Mouse (Mus musculus) heart, embryonic 15.5 days (tissue): ENCODE results near the gene Kif1b. TPM values are rescaled to one million over a fixed set of nuclear protein-coding genes. Genes with fewer than 3 reads are reported as not detected.

ENCODE experiments used
- ATAC-seq: fragments of 200-750 bp; cut with Nextera tagmentation; replicated peaks from 2 replicates; pipeline ENCODE4 v1.8.0; 2017; ENCODE audit warnings: low read depth, moderate TSS enrichment; ENCODE audit not compliant: insufficient number of reproducible peaks, insufficient read depth, low FRiP score
- H3K27ac ChIP-seq: fragments of 300-500 bp; sonication (generic); 2 replicates; pipeline ENCODE4 v1.5.1; 2015; ENCODE audit warnings: mild to moderate bottlenecking, inconsistent platforms
- H3K27me3 ChIP-seq: fragments of 300-500 bp; sonication (generic); 2 replicates; pipeline ENCODE4 v1.6.1; 2015; ENCODE audit warnings: inconsistent platforms
- H3K36me3 ChIP-seq: fragments of 300-500 bp; sonication (generic); 2 replicates; pipeline ENCODE4 v1.6.1; 2015; ENCODE audit warnings: mild to moderate bottlenecking, inconsistent platforms
- H3K4me1 ChIP-seq: fragments of 300-500 bp; sonication (generic); replicated peaks from 2 replicates; pipeline ENCODE4 v1.6.1; 2015; ENCODE audit warnings: inconsistent platforms
- H3K4me2 ChIP-seq: fragments of 300-500 bp; sonication (generic); 2 replicates; pipeline ENCODE4 v1.6.1; 2015; ENCODE audit warnings: inconsistent platforms, mild to moderate bottlenecking, moderate library complexity
- H3K4me3 ChIP-seq: fragments of 300-500 bp; sonication (generic); 2 replicates; pipeline ENCODE4 v1.5.1; 2015; ENCODE audit warnings: mild to moderate bottlenecking, inconsistent platforms
- H3K9ac ChIP-seq: fragments of 300-500 bp; sonication (generic); 2 replicates; pipeline ENCODE4 v1.6.1; 2015; ENCODE audit warnings: mild to moderate bottlenecking, inconsistent platforms
- H3K9me3 ChIP-seq: fragments of 300-500 bp; sonication (generic); replicated peaks from 2 replicates; pipeline ENCODE4 v1.6.1; 2016; ENCODE audit warnings: inconsistent platforms
- WGBS: fragments of 180-500 bp; shearing (Covaris S2); methylation state at CpG from one replicate; pipeline ENCODE4 v1.1.7; 2015; ENCODE audit warnings: mixed read lengths; 5-methylcytosine and 5-hydroxymethylcytosine counted together
- polyA plus RNA-seq: library from polyadenylated mRNA; unstranded; fragments of >200 nt; fragmentation: Nextera tagmentation; extraction: Ambion mirVana; gene quantifications from 2 replicates; pipeline ENCODE4 v1.2.1, GENCODE M21; 2015

Gene Kif1b
- polyA plus RNA-seq, 1 experiment from 2014 or later, result 42.8 TPM

DNA sequence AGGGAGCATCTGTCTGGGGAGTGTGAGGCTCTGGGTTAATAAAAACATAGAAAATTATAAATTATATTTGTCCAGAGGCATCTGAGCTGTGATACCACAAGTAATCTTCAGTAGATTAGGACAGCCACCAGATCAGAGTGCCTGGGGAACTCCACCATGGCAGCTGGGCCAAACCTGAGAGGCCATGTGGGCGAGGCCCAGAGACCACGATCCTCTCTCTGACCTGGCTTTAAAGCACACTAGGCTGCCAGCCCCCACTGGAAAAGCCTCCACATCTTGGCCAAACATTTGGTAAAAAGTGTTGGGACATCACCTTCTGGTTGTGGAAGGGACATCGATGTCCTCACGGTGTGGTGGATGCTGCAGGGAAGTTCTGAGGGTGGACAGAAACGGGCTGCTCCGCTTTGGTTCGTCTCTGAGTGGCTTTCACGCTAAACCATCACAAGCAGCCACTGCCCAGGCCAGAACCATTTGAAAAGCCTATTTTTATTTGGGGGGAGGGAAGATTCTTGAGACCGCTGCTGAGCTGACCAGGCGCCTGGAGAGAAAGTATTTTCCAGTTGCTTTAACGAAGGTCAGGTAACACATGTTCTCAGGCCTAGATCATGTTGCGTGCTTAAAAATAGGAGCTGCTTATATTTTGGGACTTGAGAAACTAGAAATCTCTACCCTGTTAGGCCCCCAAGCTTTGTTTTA is 6.2 kb upstream of the Kif1b start:
- Histone ChIP-seq H3K4me3 (no peak overlapping the region), H3K27ac (no peak overlapping the region), H3K4me2 (no peak overlapping the region), H3K27me3 (no peaks in the 10 kb centered on the region), H3K4me1 (peaks cover 6% of the 10 kb centered on the region), H3K9me3 (no peaks in the 10 kb centered on the region), H3K36me3 (no peaks in the 10 kb centered on the region), H3K9ac (no peak overlapping the region)
- WGBS, result 68% methylated on average over 12 of the region's 12 CpGs
- ATAC-seq, result no peak

DNA sequence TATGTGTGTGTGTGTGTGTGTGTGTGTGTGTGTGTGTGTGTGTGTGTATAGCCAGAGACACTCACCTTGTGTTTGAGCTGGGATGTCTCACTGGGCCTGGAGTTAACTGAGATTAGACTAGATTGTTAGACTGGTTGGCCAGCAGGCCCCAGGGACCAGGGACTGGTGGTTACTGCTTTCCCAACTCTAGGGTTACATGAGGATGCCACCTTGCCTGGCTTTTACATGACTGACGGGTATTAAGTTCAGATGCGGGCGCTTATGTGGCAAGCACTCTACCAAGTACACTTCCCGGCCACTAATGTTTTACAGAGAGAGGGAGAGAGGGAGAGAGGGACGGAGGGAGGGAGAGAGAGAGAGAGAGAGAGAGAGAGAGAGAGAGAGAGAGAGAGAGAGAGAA is 4.5 kb upstream of the Kif1b start:
- ATAC-seq, result no peak
- 85% methylated on average over 5 of the region's 5 CpGs for WGBS
- no peak overlapping the region for H3K27ac ChIP-seq
- no peak overlapping the region for H3K9ac ChIP-seq
- no peaks in the 10 kb centered on the region for H3K9me3 ChIP-seq
- H3K4me2 ChIP-seq, result no peak overlapping the region
- H3K36me3 ChIP-seq, result no peaks in the 10 kb centered on the region
- H3K27me3 ChIP-seq, result no peaks in the 10 kb centered on the region
- no peak overlapping the region for H3K4me3 ChIP-seq
- H3K4me1 ChIP-seq, result peaks cover 8% of the 10 kb centered on the region

DNA sequence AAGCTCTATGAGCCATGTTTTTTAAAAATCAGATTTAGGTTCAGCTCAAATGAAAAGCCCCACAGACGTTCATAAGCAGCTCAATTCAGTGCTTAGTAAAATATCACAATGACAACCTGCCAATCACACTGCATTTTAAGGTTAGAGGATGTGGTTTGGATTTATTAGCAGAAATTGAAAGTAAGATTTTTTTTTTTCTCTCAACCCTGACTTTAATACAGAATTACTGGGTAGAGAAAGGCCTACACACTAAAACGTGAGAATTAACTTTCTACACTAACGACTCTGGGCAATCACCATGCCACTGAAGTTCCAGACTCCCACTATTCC is 963 bp upstream of the Kif1b start:
- Histone ChIP-seq H3K27me3 (no peaks in the 10 kb centered on the region), H3K9me3 (no peaks in the 10 kb centered on the region), H3K4me3 (peak overlapping the region; percentile 87), H3K36me3 (no peaks in the 10 kb centered on the region), H3K4me2 (peak overlapping the region; percentile 82), H3K27ac (peak overlapping the region; percentile 91), H3K4me1 (peaks cover 22% of the 10 kb centered on the region), H3K9ac (peak overlapping the region; percentile 72)
- no peak for ATAC-seq
- 64% methylated on average over 3 of the region's 3 CpGs for WGBS

DNA sequence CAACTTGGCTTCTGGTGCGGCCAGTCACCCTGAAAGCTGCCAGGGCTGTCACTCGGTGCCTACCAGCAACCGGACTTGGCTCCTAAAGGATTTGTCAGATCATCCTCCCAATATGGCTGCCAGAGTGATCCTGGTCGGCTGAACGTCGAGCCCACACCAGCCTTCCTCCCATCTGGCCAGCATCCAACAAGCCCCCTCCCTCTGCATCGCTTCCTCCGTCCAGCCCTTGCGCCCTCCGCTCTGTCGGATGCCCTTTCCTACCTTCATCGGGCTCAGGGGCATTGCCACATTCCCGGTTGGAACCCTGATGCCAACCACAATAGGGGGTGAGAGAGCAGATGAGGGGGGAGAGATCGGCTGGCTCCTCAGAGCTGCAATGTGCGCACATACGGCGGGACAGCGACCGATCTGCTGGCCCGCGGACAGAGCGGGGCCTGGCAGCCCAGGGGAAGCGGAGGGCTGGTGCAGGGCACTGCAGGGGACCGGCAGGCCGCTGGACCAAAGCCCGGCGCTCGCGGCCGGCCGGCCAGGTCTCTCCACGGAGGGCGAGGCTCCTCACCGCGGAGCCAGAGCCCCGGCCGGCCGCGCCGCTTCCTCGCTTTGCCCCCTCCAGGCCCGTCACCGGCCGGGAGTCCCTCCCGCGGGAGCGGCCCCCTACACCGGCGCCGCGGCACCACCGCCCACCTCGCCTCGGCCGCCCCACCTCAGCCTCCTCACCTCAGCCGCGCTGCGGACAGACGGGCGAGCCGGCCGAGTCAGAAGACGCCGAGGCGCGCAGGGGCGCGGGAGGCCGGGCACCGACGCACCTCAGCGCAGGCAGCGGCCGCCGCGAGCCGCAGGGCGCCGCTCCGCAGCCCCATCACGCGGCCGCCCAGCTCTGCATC is 539 bp downstream of the Kif1b start:
- peak overlapping the region; percentile 95 for H3K27ac ChIP-seq
- no peaks in the 10 kb centered on the region for H3K9me3 ChIP-seq
- H3K4me2 ChIP-seq, result peak overlapping the region; percentile 82
- under 1% methylated on average over 79 of the region's 83 CpGs for WGBS
- no peaks in the 10 kb centered on the region for H3K27me3 ChIP-seq
- peak; percentile 55 for ATAC-seq
- peak overlapping the region; percentile 87 for H3K4me3 ChIP-seq
- H3K9ac ChIP-seq, result peak overlapping the region; percentile 97
- H3K36me3 ChIP-seq, result no peaks in the 10 kb centered on the region
- peaks cover 34% of the 10 kb centered on the region for H3K4me1 ChIP-seq

DNA sequence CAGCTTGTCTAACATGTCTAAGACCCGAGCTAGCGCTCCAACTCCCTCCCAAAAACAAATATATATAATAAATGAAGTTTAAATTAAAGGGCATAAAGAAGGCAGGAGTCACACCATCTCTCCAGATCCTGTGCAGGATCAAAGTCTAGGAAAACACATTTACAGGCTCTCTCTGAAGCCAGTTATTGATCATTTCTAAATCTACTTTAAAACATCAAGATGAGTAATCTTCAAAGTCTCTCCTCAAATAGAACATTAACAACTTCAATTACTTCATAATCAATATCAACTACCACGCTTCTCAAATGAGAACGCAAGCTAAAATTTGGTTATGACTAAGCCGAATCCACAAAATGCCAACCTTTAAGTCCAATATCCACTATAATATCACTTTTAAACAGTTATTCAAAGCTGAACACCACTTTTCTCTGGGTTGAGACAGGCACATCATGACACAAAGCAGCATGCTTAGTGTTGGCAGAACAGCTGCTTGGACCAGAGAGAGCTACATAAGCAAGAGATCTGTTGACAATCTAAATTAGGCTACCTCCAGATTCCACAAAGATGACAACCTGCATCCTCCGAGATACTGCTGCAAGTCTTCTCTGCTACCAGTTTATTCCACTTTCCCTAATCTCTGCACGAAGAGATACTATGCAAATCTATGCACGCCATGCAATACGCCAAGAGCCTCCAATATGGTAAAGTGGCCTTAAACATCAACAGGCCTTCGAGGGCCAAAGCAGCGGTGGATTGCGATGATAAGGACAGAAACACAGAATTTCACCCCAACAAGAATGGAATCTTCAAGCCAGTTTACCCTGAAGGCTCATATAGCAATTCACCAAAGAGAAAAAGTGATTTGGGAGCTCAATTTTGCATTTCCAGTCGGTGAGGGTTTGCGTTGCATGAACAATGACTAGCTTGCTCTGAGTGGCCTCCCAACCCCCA is 1.5 kb downstream of the Kif1b start:
- Histone ChIP-seq H3K9ac (peak overlapping the region; percentile 97), H3K4me2 (peak overlapping the region; percentile 82), H3K9me3 (no peaks in the 10 kb centered on the region), H3K4me1 (peaks cover 42% of the 10 kb centered on the region), H3K27me3 (no peaks in the 10 kb centered on the region), H3K4me3 (peak overlapping the region; percentile 87), H3K36me3 (no peaks in the 10 kb centered on the region), H3K27ac (peak overlapping the region; percentile 95)
- WGBS, result 31% methylated on average over 14 of the region's 14 CpGs
- ATAC-seq, result no peak

DNA sequence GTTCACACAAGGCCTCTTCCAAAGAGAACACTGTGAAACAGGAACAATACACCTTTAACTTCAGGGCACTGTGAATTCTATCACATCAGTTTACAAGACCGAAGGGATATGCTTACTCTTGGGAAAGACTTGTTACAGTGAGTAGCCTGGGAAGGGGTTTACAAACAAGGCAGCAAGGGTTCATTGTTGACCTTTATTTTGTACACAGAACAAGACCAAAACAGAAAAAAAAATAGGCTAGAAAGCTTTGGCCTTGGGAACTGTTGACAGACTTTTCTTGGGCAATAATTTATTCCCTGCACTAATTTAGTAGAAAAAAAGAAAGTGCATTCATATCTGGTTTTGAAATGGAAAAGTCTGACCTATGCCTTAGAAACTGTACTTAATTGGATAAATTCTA is 3.0 kb downstream of the Kif1b start:
- no peak for ATAC-seq
- no peaks in the 10 kb centered on the region for H3K9me3 ChIP-seq
- H3K9ac ChIP-seq, result no peak overlapping the region
- no peak overlapping the region for H3K27ac ChIP-seq
- H3K4me3 ChIP-seq, result no peak overlapping the region
- 70% methylated on average over 1 of the region's 1 CpGs for WGBS
- no peaks in the 10 kb centered on the region for H3K27me3 ChIP-seq
- H3K4me2 ChIP-seq, result no peak overlapping the region
- no peaks in the 10 kb centered on the region for H3K36me3 ChIP-seq
- H3K4me1 ChIP-seq, result peaks cover 44% of the 10 kb centered on the region

DNA sequence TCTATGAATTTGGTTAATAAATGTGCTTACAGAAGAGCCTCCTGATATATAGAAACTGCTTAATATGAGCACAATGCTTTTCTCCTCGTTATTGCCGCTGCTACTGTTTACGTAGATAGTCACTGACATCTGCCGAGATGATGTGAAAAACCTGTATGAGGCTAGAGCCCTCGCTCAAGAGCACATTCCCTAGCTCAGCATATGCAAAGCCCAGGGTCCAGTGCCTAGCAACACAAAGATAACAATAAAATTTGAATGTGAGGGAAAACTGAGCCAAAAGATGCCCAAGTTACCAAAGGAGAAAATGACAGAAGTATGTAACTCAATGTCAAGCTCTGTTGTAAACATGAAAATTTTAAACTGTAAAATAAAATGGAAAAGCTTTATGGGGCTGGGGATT is 4.0 kb downstream of the Kif1b start:
- Histone ChIP-seq H3K27ac (no peak overlapping the region), H3K9ac (0 out of 2 replicates have a peak overlapping the region, but pooled peaks have one; percentile 12), H3K27me3 (no peaks in the 10 kb centered on the region), H3K9me3 (no peaks in the 10 kb centered on the region), H3K36me3 (no peaks in the 10 kb centered on the region), H3K4me2 (peak overlapping the region; percentile 1; the same call in 1 of the 2 replicates), H3K4me3 (no peak overlapping the region), H3K4me1 (peaks cover 44% of the 10 kb centered on the region)
- WGBS, result 42% methylated on average over 5 of the region's 5 CpGs
- no peak for ATAC-seq

DNA sequence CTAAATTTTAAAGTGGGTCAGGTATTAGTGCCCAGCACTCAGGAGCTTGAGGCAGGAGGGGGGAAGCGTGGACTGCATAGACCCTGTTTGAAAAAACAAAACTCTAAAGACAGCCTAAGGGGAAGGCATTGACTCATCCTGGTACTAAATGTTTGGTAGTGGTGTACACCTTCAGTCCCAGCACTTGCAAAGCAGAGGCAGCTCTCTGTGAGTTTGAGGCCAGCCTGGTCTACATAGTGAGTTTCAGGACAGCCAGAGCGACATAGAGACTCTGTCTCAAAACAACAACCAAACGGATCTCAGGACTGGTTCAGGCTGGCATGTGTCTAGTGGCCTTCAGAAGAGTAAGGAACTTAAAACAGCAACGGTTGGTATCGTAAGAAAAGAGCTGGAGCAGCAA is 4.7 kb downstream of the Kif1b start:
- Histone ChIP-seq H3K4me3 (no peak overlapping the region), H3K4me2 (0 out of 2 replicates have a peak overlapping the region, but pooled peaks have one; percentile 1), H3K36me3 (no peaks in the 10 kb centered on the region), H3K9ac (no peak overlapping the region), H3K9me3 (no peaks in the 10 kb centered on the region), H3K27ac (no peak overlapping the region), H3K27me3 (no peaks in the 10 kb centered on the region), H3K4me1 (peaks cover 41% of the 10 kb centered on the region)
- 65% methylated on average over 5 of the region's 5 CpGs for WGBS
- no peak for ATAC-seq

DNA sequence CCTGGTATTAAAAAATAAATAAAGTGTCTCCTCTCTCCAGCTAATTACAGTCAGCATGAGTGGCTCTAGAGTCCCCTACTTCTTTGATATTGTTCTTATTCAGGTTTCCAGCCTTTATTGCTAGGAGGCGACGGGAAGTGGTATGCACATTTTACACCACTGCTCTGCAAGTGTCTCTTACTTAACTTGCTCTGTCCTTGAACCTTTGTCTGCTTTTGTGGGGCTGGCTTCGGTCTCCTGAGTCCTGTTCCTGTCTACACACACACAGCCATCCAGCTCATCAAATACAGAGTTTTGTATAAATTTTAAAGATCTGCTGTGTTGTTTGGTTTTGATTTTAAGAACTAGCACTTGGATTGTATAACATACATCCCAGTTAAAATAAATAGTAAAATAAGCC is 5.4 kb downstream of the Kif1b start:
- no peak overlapping the region for H3K4me3 ChIP-seq
- H3K27me3 ChIP-seq, result no peaks in the 10 kb centered on the region
- peak overlapping the region; percentile 24; the same call in 1 of the 2 replicates for H3K27ac ChIP-seq
- no peak for ATAC-seq
- no peaks in the 10 kb centered on the region for H3K9me3 ChIP-seq
- peaks cover 41% of the 10 kb centered on the region for H3K4me1 ChIP-seq
- H3K36me3 ChIP-seq, result no peaks in the 10 kb centered on the region
- H3K9ac ChIP-seq, result no peak overlapping the region
- 53% methylated on average over 3 of the region's 3 CpGs for WGBS
- H3K4me2 ChIP-seq, result no peak overlapping the region

DNA sequence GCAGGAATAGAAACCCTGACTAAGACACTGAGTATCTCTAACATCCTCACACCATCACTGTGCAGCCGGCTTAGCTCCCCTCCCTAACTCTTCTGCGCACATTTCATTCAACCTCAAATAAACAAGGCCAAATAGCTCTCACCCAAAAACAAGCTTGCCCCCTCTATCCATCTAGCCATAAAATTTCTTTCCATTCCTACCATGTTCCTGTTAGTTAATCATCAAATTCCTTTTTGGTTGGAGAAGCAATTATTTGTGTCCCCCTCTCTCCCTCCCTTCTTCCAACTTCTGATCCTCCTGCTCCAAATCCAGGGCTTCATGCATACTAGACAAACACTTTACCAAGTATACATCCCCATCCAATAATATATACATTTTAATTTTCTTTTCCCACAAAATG is 11.0 kb downstream of the Kif1b start:
- Histone ChIP-seq H3K4me3 (no peak overlapping the region), H3K9me3 (no peaks in the 10 kb centered on the region), H3K27me3 (no peaks in the 10 kb centered on the region), H3K9ac (no peak overlapping the region), H3K27ac (no peak overlapping the region), H3K4me1 (peaks cover 23% of the 10 kb centered on the region), H3K36me3 (no peaks in the 10 kb centered on the region), H3K4me2 (no peak overlapping the region)
- 77% methylated on average over 2 of the region's 2 CpGs for WGBS
- ATAC-seq, result no peak

DNA sequence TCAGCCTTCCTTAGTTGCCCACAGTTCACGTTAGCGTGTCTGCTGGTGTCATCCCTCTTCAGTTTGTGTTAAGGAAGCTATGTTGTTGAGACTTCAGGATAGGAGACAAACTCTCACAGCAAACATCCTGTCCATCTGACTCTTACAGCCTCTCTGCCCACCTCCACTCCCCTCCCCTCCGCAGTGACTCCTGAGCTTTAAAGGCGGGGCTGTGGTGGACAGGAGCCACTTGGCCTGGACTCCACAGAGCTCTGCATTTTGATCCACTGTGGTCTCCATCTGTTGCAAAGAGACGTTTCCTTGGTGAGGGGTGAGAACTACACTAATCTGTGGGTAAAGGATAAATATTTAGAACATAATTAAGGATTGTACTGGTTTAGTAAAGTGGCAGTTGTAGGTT is 14.5 kb downstream of the Kif1b start:
- Histone ChIP-seq H3K4me2 (no peak overlapping the region), H3K27ac (no peak overlapping the region), H3K36me3 (peaks cover 4% of the 10 kb centered on the region; the same call in 1 of the 2 replicates), H3K9ac (no peak overlapping the region), H3K4me3 (no peak overlapping the region), H3K9me3 (no peaks in the 10 kb centered on the region), H3K4me1 (peaks cover 18% of the 10 kb centered on the region), H3K27me3 (no peaks in the 10 kb centered on the region)
- 65% methylated on average over 5 of the region's 5 CpGs for WGBS
- no peak for ATAC-seq
